Comparison of ENCODE assay signal across 14 mouse cellular contexts in genomic region chr10:95257979-95258378, GRCm38 (mm10).
DNase-seq lines count a peak whose midpoint lies in the region; ATAC-seq and TF ChIP-seq lines count a peak whose summit lies in the region.
"Had no signal": no experiment of that assay in that cellular context is flagged by ENCODE, and none has a peak within 500 bp of the region (broad histone marks: within the 10 kb centered on the region; RNA-seq: fewer than 3 reads in every experiment).

No protein-coding gene starts in this region.

- H3K27ac ChIP-seq in gastrocnemius, adult 2 months, result peak overlapping the region; percentile 88
- H3K27ac ChIP-seq in testis, adult 2 months (ENCODE audit: control insufficient read depth, insufficient read depth, low read depth, low read length), result peak overlapping the region; percentile 52
- H3K27ac ChIP-seq: heart, embryonic 10.5 days; hindbrain, embryonic 10.5 days; midbrain, embryonic 12.5 days had no signal

- no peaks in the 10 kb centered on the region for H3K36me3 ChIP-seq in testis, adult 2 months (ENCODE audit: control insufficient read depth, insufficient read depth, low read length)
- H3K36me3 ChIP-seq: heart, embryonic 10.5 days; hindbrain, embryonic 10.5 days; midbrain, embryonic 12.5 days had no signal

- peak overlapping the region; percentile 17; the same call in 1 of the 2 replicates for H3K4me3 ChIP-seq in gastrocnemius, adult 2 months
- H3K4me3 ChIP-seq in testis, adult 2 months (ENCODE audit: control insufficient read depth, low read depth, low read length), result no peak overlapping the region
- H3K4me3 ChIP-seq: heart, embryonic 10.5 days; hindbrain, embryonic 10.5 days; midbrain, embryonic 12.5 days had no signal

- H3K27me3 ChIP-seq in testis, adult 2 months (ENCODE audit: control insufficient read depth, insufficient read depth, low read length), result no peaks in the 10 kb centered on the region

- TF ChIP-seq POLR2A in testis, adult 2 months (IDR thresholded peaks at IDR 0.05; ENCODE audit: control insufficient read depth, low read depth, low read length), result no peak

- ATAC-seq in hematopoietic stem cell, adult 5-6 weeks (replicated peaks in 1 of 2; ENCODE audit: insufficient read depth in 1 of 2, low FRiP score in 2 of 2, low TSS enrichment in 1 of 2, low read depth in 1 of 2, poor library complexity in 2 of 2, severe bottlenecking in 2 of 2), result peak; percentile 43 to 60; a peak in 1 of 4 replicates

- TF ChIP-seq CTCF in gastrocnemius, adult 2 months (IDR thresholded peaks at IDR 0.05), result no peak
- TF ChIP-seq CTCF in testis, adult 2 months (IDR thresholded peaks at IDR 0.05; ENCODE audit: control insufficient read depth, insufficient read depth, insufficient replicate concordance, low read depth, low read length), result no peak

- no peak for DNase-seq in gastrocnemius, adult 2 months
- no peak for DNase-seq in gastrocnemius, postnatal 36 days
- DNase-seq in testis, postnatal 14 days (ENCODE audit: low spot score), result no peak
- DNase-seq in left cerebral cortex, adult 18-20 months (ENCODE audit: low spot score in 2 of 2), result no peak
- no peak for DNase-seq in yolk sac, embryonic 10.5 days (ENCODE audit: low spot score)
- DNase-seq in left cerebral cortex, postnatal 10 days (ENCODE audit: extremely low spot score in 1 of 2, low spot score in 2 of 2), result no peak
- DNase-seq: cerebellum, adult 11 months; kidney, postnatal 4 days; right cerebral cortex, postnatal 25 days had no signal

- intact Hi-C loops in gastrocnemius, adult 2 months (cut with DNase I), result loop anchor here (2.0 to 5.0 kb wide), 2 partner anchors 117 to 266 kb away; no protein-coding TSS in a partner anchor
- intact Hi-C loops in gastrocnemius, postnatal 36 days (cut with DNase I), result no loop called here
- intact Hi-C loops in left cerebral cortex, postnatal 10 days (cut with DNase I), result no loop called here

- peaks cover 18% of the 10 kb centered on the region for H3K4me1 ChIP-seq in testis, adult 2 months (ENCODE audit: control insufficient read depth, insufficient read depth, low read length)
